Comparison of ENCODE assay signal across 12 mouse cellular contexts in the genomic region with DNA sequence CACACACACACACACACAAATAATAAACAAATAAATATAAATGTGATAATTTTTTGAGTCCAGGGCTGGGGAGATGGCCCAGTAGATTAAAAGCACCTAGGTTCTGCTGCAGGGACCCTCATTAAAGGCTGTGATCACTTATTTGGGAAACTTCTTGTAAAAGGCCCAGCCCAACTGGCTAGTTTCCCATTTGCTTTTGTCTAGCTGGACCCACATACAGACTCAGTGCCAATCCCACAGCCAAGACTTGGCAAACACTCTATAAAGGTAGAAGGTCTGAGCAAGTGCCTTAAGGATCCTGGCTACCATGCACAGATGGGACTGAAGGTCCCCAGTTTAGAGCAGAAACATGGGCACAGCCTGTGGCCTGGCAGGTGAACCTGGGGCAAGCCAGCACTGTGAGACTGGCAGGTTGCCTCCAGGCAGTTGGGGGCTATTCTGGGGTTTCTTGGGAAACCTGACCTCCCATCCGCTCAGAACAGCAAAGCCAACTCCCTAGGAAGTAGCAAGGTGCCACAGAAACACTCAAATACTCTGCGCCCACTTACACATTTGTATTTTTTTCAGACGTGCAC. TPM values are rescaled to one million over a fixed set of nuclear protein-coding genes. Genes with fewer than 3 reads are reported as not detected.
DNase-seq lines count a peak whose midpoint lies in the region; ATAC-seq lines count a peak whose summit lies in the region.
"Had no signal": no experiment of that assay in that cellular context is flagged by ENCODE, and none has a peak within 500 bp of the region (broad histone marks: within the 10 kb centered on the region; RNA-seq: fewer than 3 reads in every experiment).

No protein-coding gene starts in this region.

- ATAC-seq in heart, embryonic 14.5 days (ENCODE audit: insufficient number of reproducible peaks, insufficient read depth, low FRiP score, low read depth) = no peak
- no peak for ATAC-seq in kidney, embryonic 15.5 days (replicated peaks; ENCODE audit: low FRiP score)

- H3K9ac ChIP-seq in heart, embryonic 14.5 days (ENCODE audit: low read length) = peak overlapping the region; percentile 32; the same call in 1 of the 2 replicates
- H3K9ac ChIP-seq in kidney, embryonic 15.5 days = no peak overlapping the region
- H3K9ac ChIP-seq: midbrain, embryonic 12.5 days; neural tube, embryonic 12.5 days had no signal

- 54% methylated on average over 3 of the region's 3 CpGs for WGBS in heart, embryonic 14.5 days
- WGBS in kidney, embryonic 15.5 days = 73% methylated on average over 3 of the region's 3 CpGs

- peaks cover 15% of the 10 kb centered on the region for H3K27me3 ChIP-seq in heart, embryonic 14.5 days (ENCODE audit: control insufficient read depth, insufficient read depth, low read length)
- no peaks in the 10 kb centered on the region for H3K27me3 ChIP-seq in kidney, embryonic 15.5 days
- H3K27me3 ChIP-seq: neural tube, embryonic 12.5 days had no signal

- H3K4me2 ChIP-seq in heart, embryonic 14.5 days (ENCODE audit: low read length) = no peak overlapping the region
- H3K4me2 ChIP-seq in kidney, embryonic 15.5 days = no peak overlapping the region
- H3K4me2 ChIP-seq: midbrain, embryonic 12.5 days; neural tube, embryonic 12.5 days had no signal

- peaks cover 0 to 3% of the 10 kb centered on the region in 2 experiments; a peak in 2 of 4 replicates for H3K4me1 ChIP-seq in heart, embryonic 14.5 days (ENCODE audit: control insufficient read depth in 2 of 2, insufficient read depth in 2 of 2, low read length in 2 of 2)
- H3K4me1 ChIP-seq in kidney, embryonic 15.5 days = peaks cover 14% of the 10 kb centered on the region; the same call in 1 of the 2 replicates

- DNase-seq in heart, adult 11 months = no peak
- peak; percentile 20 for DNase-seq in NIH3T3 (ENCODE audit: low read depth)
- DNase-seq in cerebellum, adult 18-20 months = peak; percentile 77 to 79
- DNase-seq in gastrocnemius, postnatal 25 days = peak; percentile 69
- DNase-seq in right cerebral cortex, adult 2 months (ENCODE audit: low spot score in 2 of 2) = no peak
- DNase-seq: lung, postnatal 10 days; thymus, adult 18-20 months had no signal

- H3K9me3 ChIP-seq in heart, embryonic 14.5 days (ENCODE audit: control insufficient read depth, low read length) = no peaks in the 10 kb centered on the region
- no peaks in the 10 kb centered on the region for H3K9me3 ChIP-seq in kidney, embryonic 15.5 days (replicated peaks)
- H3K9me3 ChIP-seq: midbrain, embryonic 12.5 days; neural tube, embryonic 12.5 days had no signal

- H3K4me3 ChIP-seq in heart, embryonic 14.5 days (ENCODE audit: control insufficient read depth in 1 of 2, insufficient read depth in 1 of 2, low read depth in 1 of 2, low read length in 2 of 2) = no peak overlapping the region
- no peak overlapping the region for H3K4me3 ChIP-seq in kidney, embryonic 15.5 days (replicated peaks)
- H3K4me3 ChIP-seq: midbrain, embryonic 12.5 days; neural tube, embryonic 12.5 days had no signal

- H3K27ac ChIP-seq in heart, embryonic 14.5 days (replicated peaks in 1 of 2; ENCODE audit: control insufficient read depth in 1 of 2, insufficient read depth in 1 of 2, low read depth in 2 of 2, low read length in 2 of 2) = no peak overlapping the region
- H3K27ac ChIP-seq in kidney, embryonic 15.5 days = no peak overlapping the region
- H3K27ac ChIP-seq: midbrain, embryonic 12.5 days; neural tube, embryonic 12.5 days had no signal

- H3K36me3 ChIP-seq in heart, embryonic 14.5 days (ENCODE audit: control insufficient read depth, insufficient read depth, low read length) = no peaks in the 10 kb centered on the region
- no peaks in the 10 kb centered on the region for H3K36me3 ChIP-seq in kidney, embryonic 15.5 days
- H3K36me3 ChIP-seq: midbrain, embryonic 12.5 days; neural tube, embryonic 12.5 days had no signal

RNA-seq across cellular contexts. Expression of gene Tmem52, which starts 3.9 kb away (rescaled TPM):
- polyA plus RNA-seq in heart, embryonic 14.5 days (2014; fragmentation: Nextera tagmentation; extraction: Ambion mirVana) = not detected in 2 replicates
- 100 to 1,000 TPM; 262 to 263 TPM for total RNA-seq in gastrocnemius, postnatal 25 days (2021)
- 1.0 and 1.1 TPM in 2 replicates for polyA plus RNA-seq in kidney, embryonic 15.5 days (2015; fragmentation: Nextera tagmentation; extraction: Ambion mirVana)
- polyA plus RNA-seq: embryonic facial prominence, embryonic 11.5 days; neural tube, embryonic 12.5 days had no signal

RNA-seq across cellular contexts. Expression of gene Gnb1, which starts 18.4 kb away (rescaled TPM):
- polyA plus RNA-seq in heart, embryonic 14.5 days (2014; fragmentation: Nextera tagmentation; extraction: Ambion mirVana) = 375 and 396 TPM in 2 replicates
- 10 to 100 TPM; 59.1 to 72.0 TPM for total RNA-seq in gastrocnemius, postnatal 25 days (2021)
- polyA plus RNA-seq in kidney, embryonic 15.5 days (2015; fragmentation: Nextera tagmentation; extraction: Ambion mirVana) = 476 and 488 TPM in 2 replicates

Comparison
In these comparisons a context has a peak if more than half of its experiments do, and no peak if none do; other contexts are left out.
1. DNase-seq: peak in NIH3T3 (single experiment), cerebellum, adult 18-20 months (2 of 2) and gastrocnemius, postnatal 25 days (single experiment); none in heart, adult 11 months (single experiment) and right cerebral cortex, adult 2 months (0 of 2).